Mouse (Mus musculus) c-Kit-negative CD71-positive TER-119-positive erythroid progenitor cells, embryonic 14.5 days (primary cell): ENCODE measurements around the gene Speg.

Experiments
- DNase-seq: peaks from one replicate; pipeline ENCODE4 v3.0.0-alpha.2; 2013; ENCODE audit warnings: low read depth, low spot score

Speg gene

GRCm38 (mm10) chr1:75374950-75375936 is at the start of gene Speg:
TSS of gene Speg (plus strand) at chr1:75375297.
- DNase-seq, result no peak

DNA sequence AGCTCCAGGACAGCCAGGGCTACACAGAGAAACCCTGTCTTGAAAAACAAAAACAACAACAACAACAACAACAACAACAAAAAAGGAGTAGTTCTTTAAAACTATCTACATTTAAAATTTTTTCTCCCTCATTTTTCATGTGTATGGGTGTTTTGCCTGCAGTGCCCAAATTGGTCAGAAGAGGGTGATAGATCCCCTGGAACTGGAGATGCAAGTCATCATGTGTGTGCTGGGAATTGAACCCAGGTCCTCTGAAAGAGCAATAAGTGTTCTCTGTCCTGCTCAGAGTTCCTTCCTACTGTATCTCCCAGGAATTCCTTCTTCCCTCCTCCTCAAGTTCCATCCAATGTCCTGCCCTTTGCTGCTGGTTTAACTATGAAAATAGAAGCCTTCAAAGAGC is 47.6 kb upstream of the Speg start:
- DNase-seq, result no peak

GRCm38 (mm10) chr1:75331271-75331670 is 43.8 kb upstream of the Speg start:
- DNase-seq, result no peak

- DNase-seq, result no peak
These were observed 38.6 kb upstream of the Speg start for GRCm38 (mm10) chr1:75336461-75336860.

DNA sequence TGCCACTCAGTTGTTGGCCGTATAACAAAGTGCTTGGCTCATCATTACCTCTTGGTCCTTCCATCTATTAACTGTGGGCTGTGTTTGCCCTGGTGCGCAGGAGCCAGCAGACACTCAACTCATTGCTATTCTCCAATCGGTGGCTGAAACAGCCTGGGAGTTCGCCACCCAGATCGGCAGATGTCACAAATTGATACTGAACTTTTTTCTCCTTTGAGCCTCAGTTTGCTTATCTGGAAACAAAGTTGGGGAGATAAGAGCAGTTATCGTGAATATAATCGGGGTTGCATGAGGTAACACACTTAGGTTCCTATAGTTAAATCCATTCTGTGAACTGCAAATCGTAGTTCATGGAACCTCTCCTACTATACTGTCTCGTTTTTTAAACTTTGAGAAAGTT is 38.0 kb upstream of the Speg start:
- no peak for DNase-seq

GRCm38 (mm10) chr1:75338091-75338694 is 36.9 kb upstream of the Speg start:
- no peak for DNase-seq

GRCm38 (mm10) chr1:75339337-75339736 is 35.8 kb upstream of the Speg start:
- no peak for DNase-seq

DNA sequence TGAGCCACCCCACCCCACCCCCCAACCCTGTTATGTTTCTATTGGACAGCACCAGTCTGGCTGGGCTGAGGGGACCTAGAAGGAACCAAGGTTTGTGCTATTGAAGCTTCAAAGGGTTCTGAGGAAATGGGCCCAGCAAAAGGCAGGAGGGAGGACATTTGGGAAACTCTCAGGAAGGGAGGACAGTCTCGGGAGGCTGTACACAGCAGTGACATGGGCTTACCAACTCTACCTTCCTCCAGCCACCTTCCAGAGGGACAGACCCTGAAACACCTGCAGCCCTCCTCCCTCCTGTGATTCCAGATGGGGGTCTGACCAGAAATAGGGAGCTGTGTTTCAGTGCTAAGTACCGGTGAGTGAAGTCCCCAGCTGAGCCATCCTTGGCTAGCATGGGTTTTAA is 34.6 kb upstream of the Speg start:
- no peak for DNase-seq

DNA sequence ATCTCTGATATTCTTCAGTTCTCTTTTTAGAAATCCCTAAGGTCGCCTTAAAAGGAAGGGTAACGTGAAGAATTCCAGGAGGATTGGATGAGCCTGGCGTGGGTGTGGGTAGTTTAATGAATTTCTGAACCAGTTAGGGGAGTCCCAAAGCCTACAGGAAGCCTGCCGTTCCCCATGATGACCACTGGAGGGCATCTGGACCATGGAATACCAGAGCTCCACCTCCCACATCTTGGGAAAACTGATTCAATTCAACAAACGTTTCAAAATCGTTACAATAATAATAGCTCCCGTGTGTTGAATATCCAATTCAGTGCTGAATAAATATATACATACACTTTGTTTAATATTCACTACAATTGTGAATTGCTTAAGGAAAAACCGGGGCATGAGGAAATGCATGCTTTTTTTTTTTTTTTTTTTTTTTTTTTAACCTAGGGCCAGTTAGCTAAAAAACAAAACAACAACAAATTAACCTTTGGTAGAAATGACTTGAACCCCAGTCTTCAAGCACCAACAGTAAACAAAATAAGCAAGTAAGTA is 32.2 kb upstream of the Speg start:
- no peak for DNase-seq

DNA sequence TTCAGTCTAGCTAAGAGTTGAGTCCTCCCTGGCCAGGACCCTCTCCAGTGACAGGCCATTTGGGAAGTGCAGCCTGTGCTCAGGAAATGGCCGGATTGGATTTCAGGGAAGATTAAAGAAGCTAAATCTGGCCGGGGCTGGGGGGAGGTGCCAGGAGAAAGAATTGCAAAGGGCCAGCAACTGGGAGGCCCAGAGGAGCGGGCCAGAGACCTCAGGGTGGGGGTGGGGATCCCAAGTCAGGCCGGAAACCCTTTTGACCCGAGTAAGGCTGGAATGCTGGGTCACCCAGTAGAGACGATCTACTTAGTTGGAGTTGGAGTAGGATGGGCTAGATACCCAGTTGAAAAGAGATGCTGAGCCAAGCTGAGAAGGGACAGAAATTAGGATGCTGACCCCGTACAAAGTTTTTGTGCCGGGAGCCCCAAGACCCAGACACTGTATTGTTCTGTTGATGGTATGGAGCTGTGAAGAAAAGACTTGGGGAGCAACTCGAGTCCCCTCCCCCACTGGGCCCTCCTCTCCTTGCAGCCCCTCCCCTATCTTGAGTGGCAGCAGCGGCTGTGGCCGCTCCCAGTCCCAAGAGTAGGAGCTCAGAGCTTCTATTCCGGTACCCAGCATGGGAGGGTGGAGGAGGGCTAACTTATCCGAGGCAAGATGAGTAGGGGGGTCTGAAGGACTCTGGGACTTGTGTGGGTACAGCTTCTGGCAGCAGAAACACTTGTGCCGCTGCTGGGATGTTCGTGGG is 30.6 kb upstream of the Speg start:
- no peak for DNase-seq

DNA sequence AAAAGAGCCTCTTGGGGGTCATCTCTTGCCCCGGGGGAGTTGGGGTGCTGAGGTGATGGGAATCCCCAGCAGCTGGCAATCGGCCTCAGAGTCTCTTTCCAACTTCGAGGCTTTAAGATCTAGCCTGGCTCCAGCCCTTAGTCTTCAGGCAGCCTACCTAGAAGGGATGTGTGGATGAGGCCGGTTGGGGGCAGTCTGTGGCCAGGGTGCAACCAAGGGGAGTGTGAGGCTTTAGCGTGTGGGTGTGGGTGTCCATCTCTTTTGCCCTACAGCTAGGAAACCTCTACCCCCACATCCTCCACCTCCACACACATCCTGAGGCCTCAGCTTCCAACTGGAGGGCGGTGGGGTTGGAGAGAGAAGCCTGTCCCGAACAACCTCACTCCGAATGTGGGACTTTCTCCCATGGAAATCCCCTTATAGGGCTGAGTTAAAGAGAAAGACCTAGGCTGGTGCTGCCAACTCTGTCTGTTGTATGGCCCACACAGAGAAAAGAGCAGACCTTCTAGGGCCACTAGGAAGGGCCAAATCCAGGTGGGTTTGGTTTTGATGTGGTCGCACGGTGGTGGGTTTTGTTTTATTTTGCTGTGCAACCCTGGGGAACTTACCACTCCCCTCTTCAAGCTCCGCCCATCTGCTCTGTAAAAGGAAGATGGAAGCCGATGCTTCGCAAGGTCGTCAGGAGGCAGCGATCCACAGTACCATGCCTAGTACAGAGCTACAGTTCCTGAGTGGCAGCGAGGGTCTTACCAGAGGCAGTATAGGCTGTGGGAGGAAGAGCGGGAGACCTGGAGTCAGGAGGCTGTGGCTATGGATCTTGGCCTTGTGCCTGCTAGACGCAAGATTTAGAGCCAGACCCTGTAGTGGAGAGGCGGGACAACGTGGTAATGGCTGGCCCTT is 29.8 kb upstream of the Speg start:
- no peak for DNase-seq

- DNase-seq, result no peak
These were observed 27.8 kb upstream of the Speg start for GRCm38 (mm10) chr1:75347279-75347678.

GRCm38 (mm10) chr1:75349275-75349674 is 25.8 kb upstream of the Speg start:
- DNase-seq, result no peak

DNA sequence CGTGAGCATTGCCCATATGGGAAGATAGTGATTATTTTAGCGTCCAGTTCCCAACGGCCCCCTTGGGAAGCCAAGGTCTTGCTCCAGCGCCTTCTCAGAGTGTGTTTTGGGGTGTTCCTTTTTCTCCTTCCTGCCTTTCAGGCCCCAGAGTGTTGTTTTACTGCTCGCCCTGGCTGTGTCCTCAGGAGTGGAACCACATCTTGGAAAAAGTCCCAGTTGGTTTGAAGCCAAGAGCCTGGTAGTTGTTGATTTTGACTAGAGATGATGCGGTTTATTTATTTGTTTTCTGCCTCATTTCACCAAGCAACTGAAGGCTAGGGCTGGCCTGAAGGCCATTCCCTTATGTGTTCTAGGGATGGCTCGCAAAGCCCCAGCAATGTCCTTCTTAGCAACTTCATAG is 17.8 kb upstream of the Speg start:
- DNase-seq, result no peak

- DNase-seq, result no peak
These were observed 17.1 kb upstream of the Speg start for GRCm38 (mm10) chr1:75358009-75358408.

DNA sequence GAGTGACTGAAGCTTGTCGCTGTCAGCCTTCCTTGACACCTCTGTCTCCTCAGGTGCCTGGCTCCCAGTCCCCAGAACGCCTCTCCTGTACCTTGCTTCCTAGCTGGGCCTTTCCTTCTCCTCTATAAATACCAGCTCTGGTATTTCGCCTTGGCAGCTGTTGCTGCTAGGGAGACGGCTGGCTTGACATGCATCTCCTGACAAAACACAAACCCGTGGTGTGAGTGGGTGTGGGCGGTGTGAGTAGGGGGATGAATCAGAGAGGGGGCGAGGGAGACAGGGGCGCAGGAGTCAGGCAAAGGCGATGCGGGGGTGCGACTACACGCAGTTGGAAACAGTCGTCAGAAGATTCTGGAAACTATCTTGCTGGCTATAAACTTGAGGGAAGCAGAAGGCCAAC is 15.8 kb upstream of the Speg start:
- no peak for DNase-seq

DNA sequence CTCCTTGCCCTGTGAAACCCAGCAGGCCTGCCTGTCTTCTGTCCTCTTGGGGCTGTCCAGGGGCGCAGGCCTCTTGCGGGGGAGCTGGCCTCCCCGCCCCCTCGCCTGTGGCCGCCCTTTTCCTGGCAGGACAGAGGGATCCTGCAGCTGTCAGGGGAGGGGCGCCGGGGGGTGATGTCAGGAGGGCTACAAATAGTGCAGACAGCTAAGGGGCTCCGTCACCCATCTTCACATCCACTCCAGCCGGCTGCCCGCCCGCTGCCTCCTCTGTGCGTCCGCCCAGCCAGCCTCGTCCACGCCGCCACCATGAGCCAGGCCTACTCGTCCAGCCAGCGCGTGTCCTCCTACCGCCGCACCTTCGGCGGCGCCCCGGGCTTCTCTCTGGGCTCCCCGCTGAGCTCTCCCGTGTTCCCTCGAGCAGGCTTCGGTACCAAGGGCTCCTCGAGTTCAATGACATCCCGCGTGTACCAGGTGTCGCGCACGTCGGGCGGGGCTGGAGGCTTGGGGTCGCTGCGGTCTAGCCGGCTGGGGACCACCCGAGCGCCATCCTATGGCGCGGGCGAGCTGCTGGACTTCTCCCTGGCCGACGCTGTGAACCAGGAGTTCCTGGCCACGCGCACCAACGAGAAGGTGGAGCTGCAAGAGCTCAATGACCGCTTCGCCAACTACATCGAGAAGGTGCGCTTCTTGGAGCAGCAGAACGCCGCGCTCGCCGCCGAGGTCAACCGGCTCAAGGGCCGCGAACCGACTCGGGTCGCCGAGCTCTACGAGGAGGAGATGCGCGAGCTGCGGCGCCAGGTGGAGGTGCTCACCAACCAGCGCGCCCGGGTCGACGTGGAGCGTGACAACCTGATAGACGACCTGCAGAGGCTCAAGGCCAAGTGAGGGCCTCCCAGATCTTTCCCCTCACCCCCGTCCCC is 14.7 kb upstream of the Speg start, which contains the start of gene Des:
TSS of gene Des (plus strand) at position 218 of the 920 bp plus-strand sequence.
- no peak for DNase-seq

DNA sequence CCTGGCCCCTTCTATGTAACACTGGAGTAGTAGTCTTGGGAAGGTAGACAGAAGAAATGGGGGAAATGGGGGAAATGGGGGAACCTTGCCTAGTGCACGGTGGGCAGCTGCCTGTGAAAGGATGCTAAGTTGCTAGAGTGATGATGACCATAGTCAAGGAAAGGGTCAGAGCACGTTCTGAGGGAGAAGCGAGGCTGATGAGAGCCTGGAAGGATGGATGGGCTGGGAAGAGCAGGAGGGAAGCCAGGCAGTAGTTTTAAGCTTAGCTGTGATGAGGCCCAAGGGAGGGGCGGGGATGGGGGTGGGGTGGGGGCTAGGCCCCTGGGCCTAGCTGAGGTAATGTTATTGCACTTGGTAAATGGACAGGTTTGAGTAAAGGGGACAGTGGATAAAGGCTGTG is 14.0 kb upstream of the Speg start:
- no peak for DNase-seq

GRCm38 (mm10) chr1:75361750-75362149 is 13.3 kb upstream of the Speg start:
- DNase-seq, result no peak

- no peak for DNase-seq
These were observed 11.2 kb upstream of the Speg start for GRCm38 (mm10) chr1:75363868-75364267.
